Mouse (Mus musculus) limb, embryonic 15.5 days (tissue): ENCODE measurements around the gene Mettl21a. TPM values are rescaled to one million over a fixed set of nuclear protein-coding genes. Genes with fewer than 3 reads are reported as not detected.
"Not testable (repeated sequence)": the region's sequence is repeated elsewhere in the genome, so short reads cannot be mapped to it uniquely, and the experiment has no call there.

Source experiments
- ATAC-seq: fragments of 200-750 bp; cut with Nextera tagmentation; 2 replicates; pipeline ENCODE4 v1.8.0; 2017; ENCODE audit warnings: low read depth, moderate TSS enrichment; ENCODE audit not compliant: insufficient number of reproducible peaks, low FRiP score, low TSS enrichment
- H3K27ac ChIP-seq: fragments of 300-500 bp; sonication (generic); 2 replicates; pipeline ENCODE4 v1.5.1; 2015; ENCODE audit warnings: moderate library complexity, mild to moderate bottlenecking, inconsistent platforms
- H3K27me3 ChIP-seq: fragments of 300-500 bp; sonication (generic); 2 replicates; pipeline ENCODE4 v1.6.1; 2015; ENCODE audit warnings: inconsistent platforms
- H3K36me3 ChIP-seq: fragments of 300-500 bp; sonication (generic); 2 replicates; pipeline ENCODE4 v1.6.1; 2015; ENCODE audit warnings: inconsistent platforms
- H3K4me1 ChIP-seq: fragments of 300-500 bp; sonication (generic); 2 replicates; pipeline ENCODE4 v1.6.1; 2015; ENCODE audit warnings: inconsistent platforms
- H3K4me2 ChIP-seq: fragments of 300-500 bp; sonication (generic); 2 replicates; pipeline ENCODE4 v1.6.1; 2015; ENCODE audit warnings: mild to moderate bottlenecking, inconsistent platforms
- H3K4me3 ChIP-seq: fragments of 300-500 bp; sonication (generic); 2 replicates; pipeline ENCODE4 v1.5.1; 2015; ENCODE audit warnings: mild to moderate bottlenecking, inconsistent platforms
- H3K9ac ChIP-seq: fragments of 300-500 bp; sonication (generic); 2 replicates; pipeline ENCODE4 v1.6.1; 2015; ENCODE audit warnings: inconsistent platforms
- H3K9me3 ChIP-seq: fragments of 300-500 bp; sonication (generic); 2 replicates; pipeline ENCODE4 v1.6.1; 2016; ENCODE audit warnings: inconsistent platforms
- WGBS: fragments of 180-500 bp; shearing (Covaris S2); methylation state at CpG from one replicate; pipeline ENCODE4 v1.1.7; 2015; 5-methylcytosine and 5-hydroxymethylcytosine counted together
- polyA plus RNA-seq: library from polyadenylated mRNA; unstranded; fragments of >200 nt; fragmentation: Nextera tagmentation; extraction: Ambion mirVana; gene quantifications from 2 replicates; pipeline ENCODE4 v1.2.1, GENCODE M21; 2015

Mettl21a gene
- polyA plus RNA-seq, 1 experiment from 2014 or later, result 25.4 TPM

GRCm38 (mm10) chr1:64609976-64610375, 7.1 kb downstream of the Mettl21a start:
- ATAC-seq, result no peak
- Histone ChIP-seq H3K9me3 (no peaks in the 10 kb centered on the region), H3K4me3 (no peak overlapping the region), H3K4me1 (0 out of 2 replicates have a peak, but pooled peaks cover 1% of the 10 kb centered on the region), H3K27me3 (no peaks in the 10 kb centered on the region), H3K9ac (no peak overlapping the region), H3K4me2 (no peak overlapping the region), H3K36me3 (peaks cover 31% of the 10 kb centered on the region), H3K27ac (no peak overlapping the region)
- WGBS, result 83% methylated on average over 9 of the region's 9 CpGs

GRCm38 (mm10) chr1:64609145-64609544, 7.9 kb downstream of the Mettl21a start:
- Histone ChIP-seq H3K4me1 (no peaks in the 10 kb centered on the region), H3K36me3 (peaks cover 26% of the 10 kb centered on the region), H3K9ac (no peak overlapping the region), H3K27ac (no peak overlapping the region), H3K4me2 (no peak overlapping the region), H3K27me3 (no peaks in the 10 kb centered on the region), H3K9me3 (no peaks in the 10 kb centered on the region), H3K4me3 (no peak overlapping the region)
- ATAC-seq, result no peak
- WGBS, result 79% methylated on average over 4 of the region's 4 CpGs

GRCm38 (mm10) chr1:64603381-64603780, 13.7 kb downstream of the Mettl21a start:
- H3K27me3 ChIP-seq, result no peaks in the 10 kb centered on the region
- H3K4me1 ChIP-seq, result no peaks in the 10 kb centered on the region
- ATAC-seq, result no peak
- no peaks in the 10 kb centered on the region for H3K9me3 ChIP-seq
- H3K36me3 ChIP-seq, result peaks cover 23% of the 10 kb centered on the region
- H3K9ac ChIP-seq, result no peak overlapping the region
- H3K4me3 ChIP-seq, result no peak overlapping the region
- no peak overlapping the region for H3K27ac ChIP-seq
- WGBS, result 81% methylated on average over 5 of the region's 5 CpGs
- no peak overlapping the region for H3K4me2 ChIP-seq

GRCm38 (mm10) chr1:64601242-64601842, 15.7 kb downstream of the Mettl21a start:
- 81% methylated on average over 6 of the region's 6 CpGs for WGBS
- no peak overlapping the region for H3K9ac ChIP-seq
- H3K27ac ChIP-seq, result no peak overlapping the region
- H3K27me3 ChIP-seq, result no peaks in the 10 kb centered on the region
- H3K4me2 ChIP-seq, result no peak overlapping the region
- no peaks in the 10 kb centered on the region for H3K4me1 ChIP-seq
- H3K36me3 ChIP-seq, result peaks cover 17% of the 10 kb centered on the region; the same call in 1 of the 2 replicates
- no peak for ATAC-seq
- H3K9me3 ChIP-seq, result no peaks in the 10 kb centered on the region
- no peak overlapping the region for H3K4me3 ChIP-seq

GRCm38 (mm10) chr1:64600413-64601077, 16.5 kb downstream of the Mettl21a start:
- H3K4me3 ChIP-seq, result no peak overlapping the region
- no peaks in the 10 kb centered on the region for H3K4me1 ChIP-seq
- H3K27ac ChIP-seq, result no peak overlapping the region
- no peaks in the 10 kb centered on the region for H3K27me3 ChIP-seq
- H3K36me3 ChIP-seq, result peaks cover 15% of the 10 kb centered on the region; the same call in 1 of the 2 replicates
- H3K4me2 ChIP-seq, result no peak overlapping the region
- no peaks in the 10 kb centered on the region for H3K9me3 ChIP-seq
- ATAC-seq, result no peak
- no peak overlapping the region for H3K9ac ChIP-seq
- 81% methylated on average over 7 of the region's 7 CpGs for WGBS

GRCm38 (mm10) chr1:64598926-64599325, 18.1 kb downstream of the Mettl21a start:
- no peaks in the 10 kb centered on the region for H3K9me3 ChIP-seq
- no peak overlapping the region for H3K4me3 ChIP-seq
- H3K9ac ChIP-seq, result no peak overlapping the region
- 44% methylated on average over 5 of the region's 5 CpGs for WGBS
- peaks cover 14% of the 10 kb centered on the region; the same call in 1 of the 2 replicates for H3K36me3 ChIP-seq
- no peak overlapping the region for H3K27ac ChIP-seq
- H3K27me3 ChIP-seq, result no peaks in the 10 kb centered on the region
- H3K4me1 ChIP-seq, result 0 out of 2 replicates have a peak, but pooled peaks cover 2% of the 10 kb centered on the region
- H3K4me2 ChIP-seq, result no peak overlapping the region
- ATAC-seq, result no peak

GRCm38 (mm10) chr1:64578801-64579200, 38.2 kb downstream of the Mettl21a start:
- 84% methylated on average over 3 of the region's 3 CpGs for WGBS
- Histone ChIP-seq H3K9ac (no peak overlapping the region), H3K4me1 (no peaks in the 10 kb centered on the region), H3K4me2 (no peak overlapping the region), H3K36me3 (peaks cover 46% of the 10 kb centered on the region), H3K27me3 (no peaks in the 10 kb centered on the region), H3K9me3 (no peaks in the 10 kb centered on the region), H3K4me3 (no peak overlapping the region), H3K27ac (no peak overlapping the region)
- no peak for ATAC-seq

- not testable (repeated sequence) for H3K27me3 ChIP-seq
These were observed 39.1 kb downstream of the Mettl21a start for GRCm38 (mm10) chr1:64577911-64578310.

GRCm38 (mm10) chr1:64576732-64577131, 40.3 kb downstream of the Mettl21a start:
- Histone ChIP-seq H3K4me2 (no peak overlapping the region), H3K9me3 (no peaks in the 10 kb centered on the region), H3K4me1 (no peaks in the 10 kb centered on the region), H3K27ac (no peak overlapping the region), H3K36me3 (peaks cover 42% of the 10 kb centered on the region), H3K27me3 (no peaks in the 10 kb centered on the region), H3K9ac (no peak overlapping the region), H3K4me3 (no peak overlapping the region)
- ATAC-seq, result no peak
- 83% methylated on average over 2 of the region's 2 CpGs for WGBS

More at GRCm38 (mm10) chr1:64577911-64578310, 39.1 kb downstream of the Mettl21a start:
- peaks cover 46% of the 10 kb centered on the region for H3K36me3 ChIP-seq
- not testable (repeated sequence) for H3K4me3 ChIP-seq, H3K9ac ChIP-seq, H3K27ac ChIP-seq, H3K4me2 ChIP-seq, H3K9me3 ChIP-seq, ATAC-seq, H3K4me1 ChIP-seq
- WGBS, result 53% methylated on average over 9 of the region's 9 CpGs

- Histone ChIP-seq H3K9me3 (no peaks in the 10 kb centered on the region), H3K4me1 (no peaks in the 10 kb centered on the region), H3K9ac (no peak overlapping the region), H3K27ac (no peak overlapping the region), H3K4me2 (no peak overlapping the region), H3K4me3 (no peak overlapping the region), H3K36me3 (peaks cover 34% of the 10 kb centered on the region), H3K27me3 (no peaks in the 10 kb centered on the region)
- 78% methylated on average over 7 of the region's 7 CpGs for WGBS
- no peak for ATAC-seq
These were observed 41.0 kb downstream of the Mettl21a start for GRCm38 (mm10) chr1:64576022-64576421.

- Histone ChIP-seq H3K9ac (no peak overlapping the region), H3K4me2 (no peak overlapping the region), H3K27ac (no peak overlapping the region), H3K36me3 (peaks cover 26% of the 10 kb centered on the region), H3K4me3 (no peak overlapping the region), H3K9me3 (no peaks in the 10 kb centered on the region), H3K4me1 (no peaks in the 10 kb centered on the region), H3K27me3 (no peaks in the 10 kb centered on the region)
- no peak for ATAC-seq
These were observed 48.8 kb downstream of the Mettl21a start for GRCm38 (mm10) chr1:64568206-64568605.

GRCm38 (mm10) chr1:64560105-64560504, 56.9 kb downstream of the Mettl21a start:
- Histone ChIP-seq H3K36me3 (peaks cover 15% of the 10 kb centered on the region; the same call in 1 of the 2 replicates), H3K27me3 (no peaks in the 10 kb centered on the region), H3K9me3 (no peaks in the 10 kb centered on the region), H3K4me1 (no peaks in the 10 kb centered on the region), H3K9ac (no peak overlapping the region), H3K27ac (no peak overlapping the region), H3K4me2 (no peak overlapping the region), H3K4me3 (no peak overlapping the region)
- no peak for ATAC-seq
- WGBS, result 91% methylated on average over 3 of the region's 3 CpGs
